Comparison of ENCODE assay signal across 13 mouse cellular contexts in genomic region chr5:122102476-122103050, GRCm38 (mm10). TPM values are rescaled to one million over a fixed set of nuclear protein-coding genes. Genes with fewer than 3 reads are reported as not detected.
A peak's percentile ranks its signal among the peaks of the same experiment; 100 is the strongest.
DNase-seq lines count a peak whose midpoint lies in the region; ATAC-seq and TF ChIP-seq lines count a peak whose summit lies in the region.
"Had no signal": no experiment of that assay in that cellular context is flagged by ENCODE, and none has a peak within 500 bp of the region (broad histone marks: within the 10 kb centered on the region; RNA-seq: fewer than 3 reads in every experiment).

No protein-coding gene starts in this region.

- peak; percentile 13 for DNase-seq in gastrocnemius, adult 2 months
- no peak for DNase-seq in gastrocnemius, postnatal 36 days
- no peak for DNase-seq in lung, postnatal 14 days
- DNase-seq in heart, postnatal 4 days, result peak; percentile 70
- DNase-seq in urinary bladder, postnatal 14 days (ENCODE audit: low spot score), result no peak
- DNase-seq in adrenal gland, adult 2 months, result no peak
- DNase-seq: liver, embryonic 13.5 days had no signal

- H3K27ac ChIP-seq in gastrocnemius, adult 2 months, result 0 out of 2 replicates have a peak overlapping the region, but pooled peaks have one; percentile 20
- no peak overlapping the region for H3K27ac ChIP-seq in lung, embryonic 16.5 days (ENCODE audit: low read length)
- H3K27ac ChIP-seq in stomach, embryonic 16.5 days (ENCODE audit: low read length), result no peak overlapping the region
- H3K27ac ChIP-seq: liver, embryonic 13.5 days; midbrain, embryonic 12.5 days had no signal

- H3K27me3 ChIP-seq in lung, embryonic 16.5 days (ENCODE audit: control insufficient read depth, insufficient read depth, low read depth, low read length), result peaks cover 11% of the 10 kb centered on the region
- H3K27me3 ChIP-seq in stomach, embryonic 16.5 days (ENCODE audit: control insufficient read depth, insufficient read depth, low read length), result peaks cover 3% of the 10 kb centered on the region; the same call in 1 of the 2 replicates

- ATAC-seq in lung, embryonic 16.5 days (ENCODE audit: low read depth), result no peak
- no peak for ATAC-seq in stomach, embryonic 16.5 days (ENCODE audit: insufficient read depth, low FRiP score)
- ATAC-seq: inflammation-experienced regulatory T-cells, adult 6 months had no signal

- WGBS in lung, embryonic 16.5 days, result 15% methylated on average over 6 of the region's 7 CpGs
- 27% methylated on average over 7 of the region's 7 CpGs for WGBS in stomach, embryonic 16.5 days

- H3K4me2 ChIP-seq in lung, embryonic 16.5 days (ENCODE audit: low read depth, low read length), result peak overlapping the region; percentile 39
- peak overlapping the region; percentile 37 for H3K4me2 ChIP-seq in stomach, embryonic 16.5 days (ENCODE audit: low read depth, low read length)
- H3K4me2 ChIP-seq: liver, embryonic 13.5 days; midbrain, embryonic 12.5 days had no signal

- no peak overlapping the region for H3K9ac ChIP-seq in lung, embryonic 16.5 days (ENCODE audit: low read length)
- no peak overlapping the region for H3K9ac ChIP-seq in stomach, embryonic 16.5 days (ENCODE audit: low read length)
- H3K9ac ChIP-seq: liver, embryonic 13.5 days; midbrain, embryonic 12.5 days had no signal

- intact Hi-C loops in gastrocnemius, adult 2 months (cut with DNase I), result no loop called here
- intact Hi-C loops in gastrocnemius, postnatal 36 days (cut with DNase I), result no loop called here

- H3K36me3 ChIP-seq in lung, embryonic 16.5 days (ENCODE audit: control insufficient read depth, insufficient read depth, low read length), result no peaks in the 10 kb centered on the region
- H3K36me3 ChIP-seq in stomach, embryonic 16.5 days (ENCODE audit: control insufficient read depth, insufficient read depth, low read length), result no peaks in the 10 kb centered on the region
- H3K36me3 ChIP-seq: liver, embryonic 13.5 days; midbrain, embryonic 12.5 days had no signal

- H3K9me3 ChIP-seq in lung, embryonic 16.5 days (ENCODE audit: control insufficient read depth, low read length), result no peaks in the 10 kb centered on the region
- H3K9me3 ChIP-seq in stomach, embryonic 16.5 days (replicated peaks; ENCODE audit: control insufficient read depth, low read length), result no peaks in the 10 kb centered on the region
- H3K9me3 ChIP-seq: liver, embryonic 13.5 days; midbrain, embryonic 12.5 days had no signal

- no peak for TF ChIP-seq CTCF in gastrocnemius, adult 2 months (IDR thresholded peaks at IDR 0.05)

- H3K4me3 ChIP-seq in gastrocnemius, adult 2 months, result peak overlapping the region; percentile 51
- no peak overlapping the region for H3K4me3 ChIP-seq in lung, embryonic 16.5 days (ENCODE audit: low read length)
- H3K4me3 ChIP-seq in stomach, embryonic 16.5 days (replicated peaks; ENCODE audit: low read length), result no peak overlapping the region
- H3K4me3 ChIP-seq: liver, embryonic 13.5 days; midbrain, embryonic 12.5 days had no signal

- H3K4me1 ChIP-seq in lung, embryonic 16.5 days (replicated peaks; ENCODE audit: control insufficient read depth, insufficient read depth, low read length), result no peaks in the 10 kb centered on the region; the same call in 1 of the 2 replicates
- H3K4me1 ChIP-seq in stomach, embryonic 16.5 days (ENCODE audit: control insufficient read depth, insufficient read depth, low read length), result peaks cover 6% of the 10 kb centered on the region; the same call in 1 of the 2 replicates
- H3K4me1 ChIP-seq: liver, embryonic 13.5 days had no signal

RNA-seq across cellular contexts. Expression of gene Myl2, which starts 1.8 kb away (rescaled TPM):
- total RNA-seq in gastrocnemius, adult 2 months (2021), result 1,000 to 10,000 TPM in 1 of 2 experiments, 100 to 1,000 TPM in 1; 776 to 2,566 TPM
- 1,000 to 10,000 TPM in 1 of 2 experiments, 100 to 1,000 TPM in 1; 404 to 1,700 TPM for total RNA-seq in gastrocnemius, postnatal 36 days (2021)
- polyA plus RNA-seq in lung, embryonic 16.5 days (2015; fragmentation: Nextera tagmentation; extraction: Ambion mirVana), result 12.4 and 12.7 TPM in 2 replicates
- over 10,000 TPM; 18,495 to 19,403 TPM for total RNA-seq in heart, postnatal 4 days (2021)
- 1.1 and 17.1 TPM in 2 replicates for polyA plus RNA-seq in stomach, embryonic 16.5 days (2015; fragmentation: Nextera tagmentation; extraction: Ambion mirVana)
- not detected for total RNA-seq in adrenal gland, adult 2 months (2021)
- polyA plus RNA-seq in adrenal gland, adult 2 months (2012; rRNA removed), result not detected in 2 replicates
- total RNA-seq: layer of hippocampus, postnatal 10 days had no signal
- polyA plus RNA-seq: C2C12 had no signal

RNA-seq across cellular contexts. Expression of gene Ccdc63, which starts 38.1 kb away (rescaled TPM):
- not detected for total RNA-seq in gastrocnemius, adult 2 months (2021)
- total RNA-seq in gastrocnemius, postnatal 36 days (2021), result not detected
- 0.04 TPM in 1 of 2 replicates, not detected in the other for polyA plus RNA-seq in lung, embryonic 16.5 days (2015; fragmentation: Nextera tagmentation; extraction: Ambion mirVana)
- total RNA-seq in heart, postnatal 4 days (2021), result under 1 TPM in 1 of 2 experiments, not detected in 1; 0.36 TPM
- not detected in 2 replicates for polyA plus RNA-seq in stomach, embryonic 16.5 days (2015; fragmentation: Nextera tagmentation; extraction: Ambion mirVana)
- total RNA-seq in adrenal gland, adult 2 months (2021), result not detected
- not detected in 2 replicates for polyA plus RNA-seq in adrenal gland, adult 2 months (2012; rRNA removed)
- polyA plus RNA-seq: C2C12; midbrain, embryonic 12.5 days had no signal

RNA-seq across cellular contexts. Expression of gene Cux2, which starts 52.7 kb away (rescaled TPM):
- 1 to 10 TPM; 3.9 to 6.0 TPM for total RNA-seq in gastrocnemius, adult 2 months (2021)
- total RNA-seq in gastrocnemius, postnatal 36 days (2021), result 1 to 10 TPM; 1.9 to 2.3 TPM
- 1.5 and 2.3 TPM in 2 replicates for polyA plus RNA-seq in lung, embryonic 16.5 days (2015; fragmentation: Nextera tagmentation; extraction: Ambion mirVana)
- 10 to 100 TPM; 12.2 to 13.6 TPM for total RNA-seq in heart, postnatal 4 days (2021)
- polyA plus RNA-seq in stomach, embryonic 16.5 days (2015; fragmentation: Nextera tagmentation; extraction: Ambion mirVana), result 3.2 and 3.5 TPM in 2 replicates
- total RNA-seq in adrenal gland, adult 2 months (2021), result 10 to 100 TPM; 14.4 to 22.0 TPM
- polyA plus RNA-seq in adrenal gland, adult 2 months (2012; rRNA removed), result 32.2 and 37.6 TPM in 2 replicates

RNA-seq across cellular contexts. Expression of gene Ppp1cc, which starts 55.5 kb away (rescaled TPM):
- total RNA-seq in gastrocnemius, adult 2 months (2021), result 100 to 1,000 TPM; 154 to 155 TPM
- total RNA-seq in gastrocnemius, postnatal 36 days (2021), result 100 to 1,000 TPM; 138 to 139 TPM
- 214 and 259 TPM in 2 replicates for polyA plus RNA-seq in lung, embryonic 16.5 days (2015; fragmentation: Nextera tagmentation; extraction: Ambion mirVana)
- 100 to 1,000 TPM; 216 to 217 TPM for total RNA-seq in heart, postnatal 4 days (2021)
- 166 and 171 TPM in 2 replicates for polyA plus RNA-seq in stomach, embryonic 16.5 days (2015; fragmentation: Nextera tagmentation; extraction: Ambion mirVana)
- 100 to 1,000 TPM; 181 to 207 TPM for total RNA-seq in adrenal gland, adult 2 months (2021)
- polyA plus RNA-seq in adrenal gland, adult 2 months (2012; rRNA removed), result 36.4 and 36.6 TPM in 2 replicates

Comparison
In these comparisons a context has a peak if more than half of its experiments do, and no peak if none do; other contexts are left out.
1. DNase-seq: peak in gastrocnemius, adult 2 months (single experiment) and heart, postnatal 4 days (single experiment); none in gastrocnemius, postnatal 36 days (0 of 2), lung, postnatal 14 days (single experiment), urinary bladder, postnatal 14 days (single experiment) and adrenal gland, adult 2 months (single experiment).
2. RNA of gene Myl2, which starts 1.8 kb away (total RNA-seq): 18,495 to 19,403 TPM in heart, postnatal 4 days, 776 to 2,566 TPM in gastrocnemius, adult 2 months and 404 to 1,700 TPM in gastrocnemius, postnatal 36 days; not detected in adrenal gland, adult 2 months; every median in the first group is over 100 times any median in the second.